Mouse (Mus musculus) cerebellum, adult 2 months (tissue): ENCODE measurements around the gene Fstl1.

Experiments used
- CTCF ChIP-seq: fragments of 200-500 bp; IDR thresholded peaks from 2 replicates; pipeline ENCODE4 v1.5.1; 2011; ENCODE audit warnings: low read depth, mild to moderate bottlenecking, control low read depth, low read length, moderate library complexity, borderline replicate concordance; ENCODE audit not compliant: insufficient read depth
- POLR2A ChIP-seq: fragments of 200-500 bp; IDR thresholded peaks from 2 replicates; pipeline ENCODE4 v1.6.1; 2011; ENCODE audit warnings: low read length, control low read depth, borderline replicate concordance; ENCODE audit not compliant: insufficient read depth

GRCm38 (mm10) chr16:37730293-37730835 lies 46.3 kb upstream of the Fstl1 start:
- no peak for TF ChIP-seq POLR2A
- no peak for TF ChIP-seq CTCF
